Mouse (Mus musculus) granulocyte monocyte progenitor cell, adult 5-6 weeks (primary cell): ENCODE results near the gene Fxyd5. TPM values are rescaled to one million over a fixed set of nuclear protein-coding genes. Genes with fewer than 3 reads are reported as not detected.

ENCODE experiments used
- ATAC-seq: replicated peaks from 2 replicates; pipeline ENCODE4 v1.8.0; 2016; ENCODE audit warnings: mild to moderate bottlenecking, moderate TSS enrichment, inconsistent platforms; ENCODE audit not compliant: poor library complexity, severe bottlenecking
- total RNA-seq, 2 experiments: library from RNA; stranded (forward) in 1 of 2; stranded (reverse) in 1 of 2; fragments of 200-712, 200-1000 nt in 1 of 2; fragments of >200 nt in 1 of 2; fragmentation: Nextera tagmentation in 1 of 2; gene quantifications; 2 replicates each; pipeline ENCODE4 v1.2.3; 2014 to 2017

Fxyd5 gene
- total RNA-seq, 2 experiments from 2014 or later, result 277 to 332 TPM

- ATAC-seq, result no peak
Measured at GRCm38 (mm10) chr7:31067836-31068235, 25.6 kb upstream of the Fxyd5 start.

- no peak for ATAC-seq
Measured at GRCm38 (mm10) chr7:31063074-31063560, 20.8 kb upstream of the Fxyd5 start.

GRCm38 (mm10) chr7:31060621-31061010 is 18.3 kb upstream of the Fxyd5 start:
- no peak for ATAC-seq

GRCm38 (mm10) chr7:31059919-31060620 is 17.8 kb upstream of the Fxyd5 start:
- ATAC-seq, result no peak

GRCm38 (mm10) chr7:31059108-31059507 is 16.8 kb upstream of the Fxyd5 start, which contains the start of gene Lgi4:
Gene Lgi4 (plus strand): TSS chr7:31059342.
- ATAC-seq, result peak; percentile 87

- no peak for ATAC-seq
Measured at GRCm38 (mm10) chr7:31058211-31058610, 15.9 kb upstream of the Fxyd5 start.

GRCm38 (mm10) chr7:31057730-31058129 is 15.4 kb upstream of the Fxyd5 start:
- ATAC-seq, result no peak

DNA sequence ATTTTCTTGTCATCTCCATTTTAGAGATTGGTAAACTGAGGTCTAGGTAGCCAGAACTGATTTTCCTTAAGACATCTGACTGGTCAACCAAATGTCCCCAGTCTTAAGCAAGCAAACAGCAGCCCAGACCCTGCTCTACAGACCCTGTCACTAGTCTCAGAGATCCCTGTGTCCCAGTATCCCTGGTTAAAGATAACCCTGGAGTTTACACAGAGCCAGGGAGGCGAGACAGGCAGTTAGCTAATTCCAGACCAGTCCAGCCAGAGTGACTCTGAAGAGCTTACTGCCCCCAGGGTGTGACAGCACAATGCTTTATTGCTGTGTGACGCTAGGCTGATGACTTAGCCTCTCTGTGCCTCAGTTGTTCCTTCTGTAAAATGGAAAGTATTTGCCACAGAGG is 14.8 kb upstream of the Fxyd5 start, which contains the start of gene Fxyd1:
Gene Fxyd1, minus strand, starts transcription at position 129 of the 400 bp plus-strand sequence.
- ATAC-seq, result no peak

GRCm38 (mm10) chr7:31056448-31056847 is 14.2 kb upstream of the Fxyd5 start:
- ATAC-seq, result no peak

- ATAC-seq, result no peak
Measured at GRCm38 (mm10) chr7:31055883-31056282, 13.6 kb upstream of the Fxyd5 start.

- ATAC-seq, result no peak
Measured at GRCm38 (mm10) chr7:31055354-31055824, 13.1 kb upstream of the Fxyd5 start.

- no peak for ATAC-seq
Measured at GRCm38 (mm10) chr7:31054661-31055320, 12.5 kb upstream of the Fxyd5 start.

DNA sequence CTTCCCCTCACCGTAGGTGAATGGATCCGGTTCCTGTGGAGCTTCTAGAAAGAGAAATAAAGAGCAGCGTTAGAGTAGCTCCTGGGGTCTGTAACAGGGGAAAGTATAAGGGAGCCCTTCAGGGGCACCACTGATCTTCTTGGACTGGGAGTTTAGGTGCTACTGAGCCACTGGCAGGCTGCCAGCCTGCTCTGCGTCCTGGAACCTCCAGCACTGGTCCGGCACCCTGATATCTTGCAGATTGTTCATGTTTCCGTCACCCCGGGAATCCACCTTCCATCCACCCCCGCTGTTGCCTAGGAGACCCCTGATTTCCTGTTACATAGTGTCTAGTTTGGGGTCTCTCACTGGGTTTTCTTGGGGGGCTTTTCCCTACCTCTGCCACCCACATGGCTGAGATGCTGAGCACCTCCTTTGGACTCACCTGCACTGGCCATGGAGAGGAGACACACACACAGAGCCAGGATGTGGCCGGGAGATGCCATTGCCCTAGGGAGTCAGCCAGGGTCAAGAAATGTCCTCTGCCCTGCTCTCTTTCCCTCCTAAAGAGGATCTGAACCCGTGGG is 11.7 kb upstream of the Fxyd5 start:
- ATAC-seq, result no peak

GRCm38 (mm10) chr7:31052636-31053434 is 10.6 kb upstream of the Fxyd5 start:
- ATAC-seq, result peak; percentile 37

DNA sequence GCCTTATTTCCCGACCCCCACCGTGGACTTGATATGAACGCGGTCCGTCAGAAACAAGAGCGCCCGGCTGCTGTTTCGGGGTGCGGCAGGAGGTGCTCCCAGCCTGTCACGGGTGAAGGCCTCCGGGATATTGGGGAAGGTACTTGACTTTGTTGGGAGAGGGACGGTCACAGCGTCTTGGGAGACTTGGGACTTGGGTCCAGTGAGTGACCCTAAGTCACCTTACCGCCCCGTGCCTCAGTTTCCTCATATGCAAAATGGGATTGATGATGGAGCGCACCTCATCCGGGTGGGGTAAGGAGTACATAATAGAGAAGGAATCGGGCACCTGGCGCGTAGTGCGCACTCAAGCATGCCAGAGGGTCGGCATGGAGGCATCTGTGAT is 10.0 kb upstream of the Fxyd5 start:
- no peak for ATAC-seq

- ATAC-seq, result peak; percentile 28
Measured at GRCm38 (mm10) chr7:31051321-31052021, 9.2 kb upstream of the Fxyd5 start, which contains the start of gene Fxyd7. Gene Fxyd7 (minus strand): TSS chr7:31051467.

GRCm38 (mm10) chr7:31050921-31051320 is 8.6 kb upstream of the Fxyd5 start:
- ATAC-seq, result no peak

GRCm38 (mm10) chr7:31050487-31050886 is 8.2 kb upstream of the Fxyd5 start:
- ATAC-seq, result no peak

- peak; percentile 18 for ATAC-seq
Measured at GRCm38 (mm10) chr7:31049846-31050281, 7.6 kb upstream of the Fxyd5 start.
